Mouse (Mus musculus) E14TG2a.4 (cell line): ENCODE measurements around the gene Zfp90.

Experiments
- H3K27me3 ChIP-seq: 2 replicates; pipeline ENCODE4 v1.6.1; 2014; ENCODE audit warnings: low read length, control low read depth; ENCODE audit not compliant: insufficient read depth
- H3K36me3 ChIP-seq: 2 replicates; pipeline ENCODE4 v1.6.1; 2014; ENCODE audit warnings: low read length, control low read depth; ENCODE audit not compliant: insufficient read depth
- H3K4me1 ChIP-seq: replicated peaks from 2 replicates; pipeline ENCODE4 v1.6.1; 2014; ENCODE audit warnings: low read depth, low read length, control low read depth
- H3K4me3 ChIP-seq: replicated peaks from 2 replicates; pipeline ENCODE4 v1.5.1; 2014; ENCODE audit warnings: mild to moderate bottlenecking, low read length
- H3K9me3 ChIP-seq: 2 replicates; pipeline ENCODE4 v1.6.1; 2014; ENCODE audit warnings: low read length, control low read depth
- CTCF ChIP-seq: conservative IDR thresholded peaks from 2 replicates; pipeline ENCODE4 v1.5.1; 2014; ENCODE audit warnings: low read length
- NANOG ChIP-seq: IDR thresholded peaks from 2 replicates; pipeline ENCODE4 v1.6.1; 2014; ENCODE audit warnings: borderline replicate concordance, low read length, mixed read lengths
- POU5F1 ChIP-seq: IDR thresholded peaks from 2 replicates; pipeline ENCODE4 v1.6.1; 2014; ENCODE audit warnings: low read length, borderline replicate concordance

The Zfp90 gene

GRCm38 (mm10) chr8:106394493-106394892 is 20.6 kb upstream of the Zfp90 start:
- no peak overlapping the region for H3K4me3 ChIP-seq
- H3K4me1 ChIP-seq: no peaks in the 10 kb centered on the region
- TF ChIP-seq CTCF: no peak
- no peak for TF ChIP-seq NANOG
- TF ChIP-seq POU5F1: no peak
- no peaks in the 10 kb centered on the region for H3K9me3 ChIP-seq
- peaks cover 23% of the 10 kb centered on the region for H3K27me3 ChIP-seq
- H3K36me3 ChIP-seq: no peaks in the 10 kb centered on the region

GRCm38 (mm10) chr8:106399694-106400093 is 15.4 kb upstream of the Zfp90 start:
- no peak for TF ChIP-seq CTCF
- TF ChIP-seq NANOG: no peak
- TF ChIP-seq POU5F1: no peak
- H3K4me3 ChIP-seq: no peak overlapping the region
- H3K9me3 ChIP-seq: no peaks in the 10 kb centered on the region
- peaks cover 5% of the 10 kb centered on the region for H3K4me1 ChIP-seq
- no peaks in the 10 kb centered on the region for H3K36me3 ChIP-seq
- H3K27me3 ChIP-seq: peaks cover 16% of the 10 kb centered on the region

GRCm38 (mm10) chr8:106400181-106400580 is 14.9 kb upstream of the Zfp90 start:
- no peaks in the 10 kb centered on the region for H3K9me3 ChIP-seq
- no peak overlapping the region for H3K4me3 ChIP-seq
- TF ChIP-seq POU5F1 (no peak), NANOG (no peak), CTCF (no peak)
- H3K36me3 ChIP-seq: no peaks in the 10 kb centered on the region
- peaks cover 15% of the 10 kb centered on the region for H3K27me3 ChIP-seq
- H3K4me1 ChIP-seq: peaks cover 10% of the 10 kb centered on the region

- H3K4me1 ChIP-seq: peaks cover 23% of the 10 kb centered on the region
- TF ChIP-seq NANOG (no peak), POU5F1 (no peak), CTCF (peak; percentile 53)
- no peaks in the 10 kb centered on the region for H3K9me3 ChIP-seq
- peaks cover 12% of the 10 kb centered on the region; the same call in 1 of the 2 replicates for H3K27me3 ChIP-seq
- H3K36me3 ChIP-seq: no peaks in the 10 kb centered on the region
- H3K4me3 ChIP-seq: no peak overlapping the region
Measured at GRCm38 (mm10) chr8:106403246-106403933, 11.7 kb upstream of the Zfp90 start.

- TF ChIP-seq CTCF: no peak
- TF ChIP-seq POU5F1: no peak
- no peak for TF ChIP-seq NANOG
- Histone ChIP-seq H3K36me3 (no peaks in the 10 kb centered on the region), H3K4me1 (peaks cover 23% of the 10 kb centered on the region), H3K4me3 (no peak overlapping the region), H3K27me3 (peaks cover 18% of the 10 kb centered on the region), H3K9me3 (no peaks in the 10 kb centered on the region)
Measured at GRCm38 (mm10) chr8:106404825-106405224, 10.3 kb upstream of the Zfp90 start.

- H3K4me1 ChIP-seq: peaks cover 23% of the 10 kb centered on the region
- TF ChIP-seq NANOG: no peak
- TF ChIP-seq CTCF: no peak
- no peak for TF ChIP-seq POU5F1
- H3K27me3 ChIP-seq: peaks cover 26% of the 10 kb centered on the region
- no peaks in the 10 kb centered on the region for H3K36me3 ChIP-seq
- peak overlapping the region; percentile 53 for H3K4me3 ChIP-seq
- no peaks in the 10 kb centered on the region for H3K9me3 ChIP-seq
Measured at GRCm38 (mm10) chr8:106405810-106406209, 9.3 kb upstream of the Zfp90 start.

DNA sequence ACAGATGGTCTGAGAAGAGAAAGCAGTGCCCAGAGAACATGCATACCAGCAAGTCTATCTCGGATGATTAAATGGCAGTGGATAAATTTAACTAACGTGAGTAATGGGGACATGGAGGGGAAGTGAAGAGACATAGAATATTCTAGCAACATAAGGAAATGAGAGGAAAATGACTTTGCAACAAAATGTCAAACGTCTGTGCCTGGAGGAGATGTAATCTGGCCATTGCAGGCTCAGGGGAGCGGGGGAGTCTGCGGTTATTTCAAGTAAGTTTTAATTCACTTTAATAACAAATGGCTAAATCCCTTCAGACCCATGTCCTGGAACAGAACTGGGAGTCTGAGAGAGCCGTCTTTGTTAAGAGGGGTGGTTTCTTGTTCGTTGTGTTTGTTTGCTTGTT is 5.1 kb upstream of the Zfp90 start:
- Histone ChIP-seq H3K36me3 (no peaks in the 10 kb centered on the region), H3K4me1 (peaks cover 32% of the 10 kb centered on the region), H3K27me3 (peaks cover 21% of the 10 kb centered on the region), H3K4me3 (no peak overlapping the region), H3K9me3 (no peaks in the 10 kb centered on the region)
- TF ChIP-seq CTCF (no peak), POU5F1 (no peak), NANOG (no peak)

DNA sequence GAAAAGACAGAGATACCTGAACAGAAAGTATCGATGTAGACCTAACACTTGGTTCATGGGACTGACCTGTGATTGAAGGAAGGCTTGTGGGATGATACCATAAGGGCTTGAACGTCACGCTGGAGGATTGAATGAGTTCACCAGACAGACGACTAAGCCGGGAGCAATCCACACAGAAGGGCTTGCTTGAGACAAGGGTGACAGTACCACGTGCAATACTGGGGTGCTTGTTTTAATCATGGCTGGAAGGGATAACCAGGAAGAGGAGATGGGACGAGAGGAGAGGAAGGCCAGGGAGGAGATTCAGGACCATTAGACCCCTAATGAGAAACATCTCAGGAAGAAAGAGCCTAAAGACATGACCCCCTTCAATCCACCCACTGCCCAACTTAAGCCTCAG is 4.6 kb upstream of the Zfp90 start:
- peaks cover 21% of the 10 kb centered on the region for H3K27me3 ChIP-seq
- TF ChIP-seq NANOG (no peak), POU5F1 (no peak)
- H3K36me3 ChIP-seq: no peaks in the 10 kb centered on the region

More for the DNA sequence above, 4.6 kb upstream of the Zfp90 start:
- H3K9me3 ChIP-seq: no peaks in the 10 kb centered on the region
- H3K4me1 ChIP-seq: peaks cover 27% of the 10 kb centered on the region
- no peak overlapping the region for H3K4me3 ChIP-seq
